Mouse (Mus musculus) heart, embryonic 16.5 days (tissue): ENCODE results near the gene Rasgrf1. TPM values are rescaled to one million over a fixed set of nuclear protein-coding genes. Genes with fewer than 3 reads are reported as not detected.
"Not testable (repeated sequence)": the region's sequence is repeated elsewhere in the genome, so short reads cannot be mapped to it uniquely, and the experiment has no call there.

Experiments used
- ATAC-seq: fragments of 200-750 bp; cut with Nextera tagmentation; replicated peaks from 2 replicates; pipeline ENCODE4 v1.8.0; 2017; ENCODE audit warnings: moderate number of reproducible peaks; ENCODE audit not compliant: insufficient read depth, low FRiP score; ENCODE audit errors: extremely low read depth
- H3K27ac ChIP-seq: fragments of 300-500 bp; sonication (generic); 2 replicates; pipeline ENCODE4 v1.5.1; 2014; ENCODE audit warnings: mild to moderate bottlenecking, low read length, control low read depth, moderate library complexity
- H3K27me3 ChIP-seq: fragments of 300-500 bp; sonication (generic); 2 replicates; pipeline ENCODE4 v1.6.1; 2014; ENCODE audit warnings: low read length, mixed read lengths; ENCODE audit not compliant: control insufficient read depth, insufficient read depth
- H3K36me3 ChIP-seq: fragments of 300-500 bp; sonication (generic); 2 replicates; pipeline ENCODE4 v1.6.1; 2014; ENCODE audit not compliant: control insufficient read depth, insufficient read depth
- H3K4me1 ChIP-seq: fragments of 300-500 bp; sonication (generic); 2 replicates; pipeline ENCODE4 v1.6.1; 2014; ENCODE audit warnings: low read length, mixed read lengths; ENCODE audit not compliant: control insufficient read depth, insufficient read depth
- H3K4me2 ChIP-seq: fragments of 300-500 bp; sonication (generic); 2 replicates; pipeline ENCODE4 v1.6.1; 2014; ENCODE audit warnings: low read depth, mild to moderate bottlenecking, control low read depth, low read length
- H3K4me3 ChIP-seq: fragments of 300-500 bp; sonication (generic); 2 replicates; pipeline ENCODE4 v1.5.1; 2014; ENCODE audit warnings: mild to moderate bottlenecking, control low read depth, low read length
- H3K9ac ChIP-seq: fragments of 300-500 bp; sonication (generic); 2 replicates; pipeline ENCODE4 v1.6.1; 2014; ENCODE audit warnings: low read length, control low read depth
- H3K9me3 ChIP-seq: fragments of 300-500 bp; sonication (generic); replicated peaks from 2 replicates; pipeline ENCODE4 v1.6.1; 2016; ENCODE audit warnings: low read length; ENCODE audit not compliant: control insufficient read depth
- WGBS: fragments of 180-500 bp; shearing (Covaris S2); extraction: QIAGEN DNeasy Blood & Tissue Kit; methylation state at CpG from one replicate; pipeline ENCODE4 v1.1.7; 2014; 5-methylcytosine and 5-hydroxymethylcytosine counted together
- polyA plus RNA-seq: library from polyadenylated mRNA; unstranded; fragments of >200 nt; fragmentation: Nextera tagmentation; extraction: Ambion mirVana; gene quantifications from 2 replicates; pipeline ENCODE4 v1.2.1, GENCODE M21; 2015

Rasgrf1 gene
- polyA plus RNA-seq, 1 experiment from 2014 or later = 0.11 TPM

GRCm38 (mm10) chr9:90053852-90054251 is 144.1 kb downstream of the Rasgrf1 start, which contains the start of gene Ctsh:
Gene Ctsh (plus strand): TSS chr9:90054152.
- WGBS = 65% methylated on average over 2 of the region's 2 CpGs
- peak within 1 kb of the TSS; percentile 70 for H3K4me3 ChIP-seq
- no peak for ATAC-seq
- no peaks in the 10 kb centered on the region for H3K36me3 ChIP-seq
- H3K4me1 ChIP-seq = 0 out of 2 replicates have a peak, but pooled peaks cover 2% of the 10 kb centered on the region
- H3K9ac ChIP-seq = peak within 1 kb of the TSS; percentile 81
- peak within 1 kb of the TSS; percentile 57; the same call in 1 of the 2 replicates for H3K27ac ChIP-seq
- no peaks in the 10 kb centered on the region for H3K27me3 ChIP-seq
- no peaks in the 10 kb centered on the region for H3K9me3 ChIP-seq
- H3K4me2 ChIP-seq = peak within 1 kb of the TSS; percentile 96

- 0 out of 2 replicates have a peak, but pooled peaks cover 2% of the 10 kb centered on the region for H3K4me1 ChIP-seq
- WGBS = under 1% methylated on average over 37 of the region's 37 CpGs
- no peaks in the 10 kb centered on the region for H3K27me3 ChIP-seq
- no peaks in the 10 kb centered on the region for H3K36me3 ChIP-seq
- H3K27ac ChIP-seq = peak overlapping the region; percentile 57; the same call in 1 of the 2 replicates
- peak overlapping the region; percentile 81 for H3K9ac ChIP-seq
- peak overlapping the region; percentile 96 for H3K4me2 ChIP-seq
- H3K9me3 ChIP-seq = no peaks in the 10 kb centered on the region
- ATAC-seq = peak; percentile 94
- H3K4me3 ChIP-seq = peak overlapping the region; percentile 70
Measured at GRCm38 (mm10) chr9:90054371-90055145, 144.8 kb downstream of the Rasgrf1 start.

- no peak overlapping the region for H3K27ac ChIP-seq
- 31% methylated on average over 5 of the region's 5 CpGs for WGBS
- no peaks in the 10 kb centered on the region for H3K9me3 ChIP-seq
- no peak overlapping the region for H3K9ac ChIP-seq
- H3K36me3 ChIP-seq = no peaks in the 10 kb centered on the region
- H3K4me2 ChIP-seq = peak overlapping the region; percentile 96
- no peaks in the 10 kb centered on the region for H3K27me3 ChIP-seq
- no peak for ATAC-seq
- H3K4me1 ChIP-seq = 0 out of 2 replicates have a peak, but pooled peaks cover 2% of the 10 kb centered on the region
- H3K4me3 ChIP-seq = peak overlapping the region; percentile 70
Measured at GRCm38 (mm10) chr9:90055409-90055808, 145.7 kb downstream of the Rasgrf1 start.

GRCm38 (mm10) chr9:90055911-90056310 is 146.2 kb downstream of the Rasgrf1 start:
- Histone ChIP-seq H3K9ac (no peak overlapping the region), H3K4me3 (peak overlapping the region; percentile 70; the same call in 1 of the 2 replicates), H3K9me3 (no peaks in the 10 kb centered on the region), H3K27me3 (no peaks in the 10 kb centered on the region), H3K4me2 (peak overlapping the region; percentile 96; the same call in 1 of the 2 replicates), H3K36me3 (no peaks in the 10 kb centered on the region), H3K4me1 (0 out of 2 replicates have a peak, but pooled peaks cover 2% of the 10 kb centered on the region), H3K27ac (no peak overlapping the region)
- 72% methylated on average over 3 of the region's 3 CpGs for WGBS
- ATAC-seq = no peak

GRCm38 (mm10) chr9:90056716-90057115 is 147.0 kb downstream of the Rasgrf1 start:
- H3K36me3 ChIP-seq = no peaks in the 10 kb centered on the region
- no peaks in the 10 kb centered on the region for H3K9me3 ChIP-seq
- H3K9ac ChIP-seq = no peak overlapping the region
- 0 out of 2 replicates have a peak, but pooled peaks cover 2% of the 10 kb centered on the region for H3K4me1 ChIP-seq
- H3K27ac ChIP-seq = no peak overlapping the region
- WGBS = 75% methylated on average over 2 of the region's 2 CpGs
- ATAC-seq = no peak
- H3K4me2 ChIP-seq = no peak overlapping the region
- H3K4me3 ChIP-seq = no peak overlapping the region
- no peaks in the 10 kb centered on the region for H3K27me3 ChIP-seq

- Histone ChIP-seq H3K36me3 (no peaks in the 10 kb centered on the region), H3K9ac (no peak overlapping the region), H3K9me3 (no peaks in the 10 kb centered on the region), H3K4me2 (no peak overlapping the region), H3K27ac (no peak overlapping the region), H3K27me3 (no peaks in the 10 kb centered on the region), H3K4me3 (no peak overlapping the region), H3K4me1 (0 out of 2 replicates have a peak, but pooled peaks cover 2% of the 10 kb centered on the region)
- 70% methylated on average over 9 of the region's 9 CpGs for WGBS
- ATAC-seq = no peak
Measured at GRCm38 (mm10) chr9:90059828-90060573, 150.3 kb downstream of the Rasgrf1 start.

- WGBS = 72% methylated on average over 2 of the region's 2 CpGs
- no peaks in the 10 kb centered on the region for H3K9me3 ChIP-seq
- H3K27ac ChIP-seq = no peak overlapping the region
- H3K27me3 ChIP-seq = no peaks in the 10 kb centered on the region
- H3K4me3 ChIP-seq = no peak overlapping the region
- H3K4me2 ChIP-seq = no peak overlapping the region
- H3K9ac ChIP-seq = no peak overlapping the region
- H3K36me3 ChIP-seq = no peaks in the 10 kb centered on the region
- no peaks in the 10 kb centered on the region for H3K4me1 ChIP-seq
- no peak for ATAC-seq
Measured at GRCm38 (mm10) chr9:90060574-90060875, 150.8 kb downstream of the Rasgrf1 start.

GRCm38 (mm10) chr9:90060932-90061331 is 151.2 kb downstream of the Rasgrf1 start:
- not testable (repeated sequence) for H3K27ac ChIP-seq, H3K27me3 ChIP-seq, H3K9me3 ChIP-seq, H3K4me3 ChIP-seq, ATAC-seq, H3K36me3 ChIP-seq, H3K9ac ChIP-seq, H3K4me1 ChIP-seq, H3K4me2 ChIP-seq
- 80% methylated on average over 5 of the region's 5 CpGs for WGBS

- 56% methylated on average over 2 of the region's 2 CpGs for WGBS
- ATAC-seq = no peak
- H3K9me3 ChIP-seq = no peaks in the 10 kb centered on the region
Measured at GRCm38 (mm10) chr9:90067341-90067740, 157.6 kb downstream of the Rasgrf1 start.

More at GRCm38 (mm10) chr9:90067341-90067740, 157.6 kb downstream of the Rasgrf1 start:
- H3K4me1 ChIP-seq = no peaks in the 10 kb centered on the region
- no peak overlapping the region for H3K4me2 ChIP-seq
- H3K27me3 ChIP-seq = no peaks in the 10 kb centered on the region
- no peak overlapping the region for H3K27ac ChIP-seq
- H3K9ac ChIP-seq = no peak overlapping the region
- no peaks in the 10 kb centered on the region for H3K36me3 ChIP-seq
- no peak overlapping the region for H3K4me3 ChIP-seq
